Mouse (Mus musculus) heart, adult 2 months (tissue): Measurements from ENCODE around the gene Ctbp2.

Experiments
- CTCF ChIP-seq: fragments of 200-600 bp; IDR thresholded peaks from 2 replicates; pipeline ENCODE4 v1.8.1; 2022; ENCODE audit warnings: antibody characterized with exemption, mild to moderate bottlenecking, moderate library complexity
- POLR2A ChIP-seq: fragments of 200-500 bp; IDR thresholded peaks from 2 replicates; pipeline ENCODE4 v1.6.1; 2011; ENCODE audit warnings: mild to moderate bottlenecking, low read depth, low read length, control low read depth; ENCODE audit not compliant: insufficient read depth

- TF ChIP-seq POLR2A, result no peak
- no peak for TF ChIP-seq CTCF
These were observed 62.1 kb downstream of the Ctbp2 start for GRCm38 (mm10) chr7:133062055-133062454.
